Mouse (Mus musculus): ENCODE results near the gene Tnnt3. TPM values are rescaled to one million over a fixed set of nuclear protein-coding genes. Genes with fewer than 3 reads are reported as not detected.

The Tnnt3 gene
- total and polyA plus RNA-seq, 2 experiments from 2014 or later = 1.5 to 3.1 TPM

GRCm38 (mm10) chr7:142473476-142473875, 25.2 kb upstream of the Tnnt3 start:
- TF ChIP-seq CTCF (IDR thresholded peaks at IDR 0.05) = no peak
- 92% methylated on average over 2 of the region's 2 CpGs for WGBS
- H3K27me3 ChIP-seq (ENCODE audit: insufficient read depth, low read length) = no peaks in the 10 kb centered on the region

GRCm38 (mm10) chr7:142474799-142475198, 23.8 kb upstream of the Tnnt3 start:
- Histone ChIP-seq H3K36me3 (ENCODE audit: insufficient read depth, low read length) (no peaks in the 10 kb centered on the region), H3K27ac (ENCODE audit: low read depth, low read length) (no peak overlapping the region), H3K4me1 (ENCODE audit: insufficient read depth, low read length) (no peaks in the 10 kb centered on the region), H3K9ac (replicated peaks; ENCODE audit: low read length, poor library complexity, severe bottlenecking) (no peak overlapping the region), H3K4me3 (ENCODE audit: low read depth, low read length) (no peak overlapping the region), H3K4me2 (ENCODE audit: low read depth, low read length, poor library complexity, severe bottlenecking) (no peak overlapping the region), H3K27me3 (ENCODE audit: insufficient read depth, low read length) (no peaks in the 10 kb centered on the region), H3K9me3 (ENCODE audit: low read length) (no peaks in the 10 kb centered on the region)
- ATAC-seq (ENCODE audit: low FRiP score) = no peak
- no peak for TF ChIP-seq CTCF (IDR thresholded peaks at IDR 0.05)
- no peak for DNase-seq (ENCODE audit: low spot score)
- WGBS = 88% methylated on average over 14 of the region's 14 CpGs

More at GRCm38 (mm10) chr7:142473476-142473875, 25.2 kb upstream of the Tnnt3 start:
- no peak overlapping the region for H3K4me2 ChIP-seq (ENCODE audit: low read depth, low read length, poor library complexity, severe bottlenecking)
- no peaks in the 10 kb centered on the region for H3K36me3 ChIP-seq (ENCODE audit: insufficient read depth, low read length)
- no peak overlapping the region for H3K27ac ChIP-seq (ENCODE audit: low read depth, low read length)
- DNase-seq (ENCODE audit: low spot score) (no peak), ATAC-seq (ENCODE audit: low FRiP score) (no peak)
- no peak overlapping the region for H3K9ac ChIP-seq (replicated peaks; ENCODE audit: low read length, poor library complexity, severe bottlenecking)
- no peak overlapping the region for H3K4me3 ChIP-seq (ENCODE audit: low read depth, low read length)
- no peaks in the 10 kb centered on the region for H3K9me3 ChIP-seq (ENCODE audit: low read length)
- no peaks in the 10 kb centered on the region for H3K4me1 ChIP-seq (ENCODE audit: insufficient read depth, low read length)

GRCm38 (mm10) chr7:142475641-142476040, 23.0 kb upstream of the Tnnt3 start:
- Histone ChIP-seq H3K9ac (replicated peaks; ENCODE audit: low read length, poor library complexity, severe bottlenecking) (no peak overlapping the region), H3K4me1 (ENCODE audit: insufficient read depth, low read length) (no peaks in the 10 kb centered on the region), H3K4me3 (ENCODE audit: low read depth, low read length) (no peak overlapping the region), H3K27me3 (ENCODE audit: insufficient read depth, low read length) (no peaks in the 10 kb centered on the region), H3K4me2 (ENCODE audit: low read depth, low read length, poor library complexity, severe bottlenecking) (no peak overlapping the region), H3K9me3 (ENCODE audit: low read length) (no peaks in the 10 kb centered on the region), H3K27ac (ENCODE audit: low read depth, low read length) (no peak overlapping the region), H3K36me3 (ENCODE audit: insufficient read depth, low read length) (no peaks in the 10 kb centered on the region)
- ATAC-seq (ENCODE audit: low FRiP score) (no peak), DNase-seq (ENCODE audit: low spot score) (no peak)
- WGBS = 58% methylated on average over 7 of the region's 7 CpGs
- no peak for TF ChIP-seq CTCF (IDR thresholded peaks at IDR 0.05)

- ATAC-seq (ENCODE audit: low FRiP score) (no peak), DNase-seq (ENCODE audit: low spot score) (no peak)
- H3K4me3 ChIP-seq (ENCODE audit: low read depth, low read length) = no peak overlapping the region
- no peak overlapping the region for H3K9ac ChIP-seq (replicated peaks; ENCODE audit: low read length, poor library complexity, severe bottlenecking)
- 81% methylated on average over 5 of the region's 5 CpGs for WGBS
- no peaks in the 10 kb centered on the region for H3K36me3 ChIP-seq (ENCODE audit: insufficient read depth, low read length)
- no peaks in the 10 kb centered on the region for H3K9me3 ChIP-seq (ENCODE audit: low read length)
- no peak overlapping the region for H3K4me2 ChIP-seq (ENCODE audit: low read depth, low read length, poor library complexity, severe bottlenecking)
- peaks cover under 1% of the 10 kb centered on the region; the same call in 1 of the 2 replicates for H3K4me1 ChIP-seq (ENCODE audit: insufficient read depth, low read length)
- no peak for TF ChIP-seq CTCF (IDR thresholded peaks at IDR 0.05)
- no peaks in the 10 kb centered on the region for H3K27me3 ChIP-seq (ENCODE audit: insufficient read depth, low read length)
- no peak overlapping the region for H3K27ac ChIP-seq (ENCODE audit: low read depth, low read length)
Observed at GRCm38 (mm10) chr7:142476271-142476670, 22.4 kb upstream of the Tnnt3 start.

- no peak overlapping the region for H3K4me2 ChIP-seq (ENCODE audit: low read depth, low read length, poor library complexity, severe bottlenecking)
- H3K27ac ChIP-seq (ENCODE audit: low read depth, low read length) = no peak overlapping the region
- WGBS = 85% methylated on average over 13 of the region's 13 CpGs
- peaks cover 6% of the 10 kb centered on the region for H3K4me1 ChIP-seq (ENCODE audit: insufficient read depth, low read length)
- DNase-seq (ENCODE audit: low spot score) (peak; percentile 35), ATAC-seq (ENCODE audit: low FRiP score) (no peak)
- H3K27me3 ChIP-seq (ENCODE audit: insufficient read depth, low read length) = no peaks in the 10 kb centered on the region
- no peak overlapping the region for H3K4me3 ChIP-seq (ENCODE audit: low read depth, low read length)
- no peak overlapping the region for H3K9ac ChIP-seq (replicated peaks; ENCODE audit: low read length, poor library complexity, severe bottlenecking)
- H3K9me3 ChIP-seq (ENCODE audit: low read length) = no peaks in the 10 kb centered on the region
- no peak for TF ChIP-seq CTCF (IDR thresholded peaks at IDR 0.05)
- no peaks in the 10 kb centered on the region for H3K36me3 ChIP-seq (ENCODE audit: insufficient read depth, low read length)
Observed at GRCm38 (mm10) chr7:142476795-142477452, 21.7 kb upstream of the Tnnt3 start.

- H3K9ac ChIP-seq (replicated peaks; ENCODE audit: low read length, poor library complexity, severe bottlenecking) = no peak overlapping the region
- peaks cover 6% of the 10 kb centered on the region for H3K4me1 ChIP-seq (ENCODE audit: insufficient read depth, low read length)
- ATAC-seq (ENCODE audit: low FRiP score) (no peak), DNase-seq (ENCODE audit: low spot score) (no peak)
- H3K4me2 ChIP-seq (ENCODE audit: low read depth, low read length, poor library complexity, severe bottlenecking) = no peak overlapping the region
- H3K27me3 ChIP-seq (ENCODE audit: insufficient read depth, low read length) = no peaks in the 10 kb centered on the region
- 90% methylated on average over 6 of the region's 6 CpGs for WGBS
- H3K4me3 ChIP-seq (ENCODE audit: low read depth, low read length) = no peak overlapping the region
- H3K36me3 ChIP-seq (ENCODE audit: insufficient read depth, low read length) = no peaks in the 10 kb centered on the region
- TF ChIP-seq CTCF (IDR thresholded peaks at IDR 0.05) = no peak
- H3K27ac ChIP-seq (ENCODE audit: low read depth, low read length) = no peak overlapping the region
- no peaks in the 10 kb centered on the region for H3K9me3 ChIP-seq (ENCODE audit: low read length)
Observed at GRCm38 (mm10) chr7:142478001-142478400, 20.6 kb upstream of the Tnnt3 start.

All from midbrain, postnatal 0 days (tissue).